Mouse (Mus musculus) embryonic facial prominence, embryonic 12.5 days (tissue): ENCODE data around the gene Suox. TPM values are rescaled to one million over a fixed set of nuclear protein-coding genes. Genes with fewer than 3 reads are reported as not detected.

ENCODE experiments used
- ATAC-seq: fragments of 200-750 bp; cut with Nextera tagmentation; 2 replicates; pipeline ENCODE4 v1.8.0; 2017; ENCODE audit not compliant: insufficient number of reproducible peaks, insufficient read depth, low FRiP score, low TSS enrichment
- H3K27ac ChIP-seq: fragments of 300-500 bp; sonication (generic); 2 replicates; pipeline ENCODE4 v1.5.1; 2016; ENCODE audit warnings: mild to moderate bottlenecking
- H3K27me3 ChIP-seq: fragments of 300-500 bp; sonication (generic); 2 replicates; pipeline ENCODE4 v1.6.1; 2016; ENCODE audit warnings: mild to moderate bottlenecking, moderate library complexity
- H3K36me3 ChIP-seq: fragments of 300-500 bp; sonication (generic); 2 replicates; pipeline ENCODE4 v1.6.1; 2016; ENCODE audit warnings: mild to moderate bottlenecking
- H3K4me1 ChIP-seq: fragments of 300-500 bp; sonication (generic); 2 replicates; pipeline ENCODE4 v1.6.1; 2016
- H3K4me2 ChIP-seq: fragments of 300-500 bp; sonication (generic); replicated peaks from 2 replicates; pipeline ENCODE4 v1.6.1; 2016; ENCODE audit warnings: mild to moderate bottlenecking, moderate library complexity
- H3K4me3 ChIP-seq: fragments of 300-500 bp; sonication (generic); 2 replicates; pipeline ENCODE4 v1.5.1; 2016; ENCODE audit warnings: mild to moderate bottlenecking
- H3K9ac ChIP-seq: fragments of 300-500 bp; sonication (generic); 2 replicates; pipeline ENCODE4 v1.6.1; 2016; ENCODE audit warnings: mild to moderate bottlenecking, moderate library complexity
- H3K9me3 ChIP-seq: fragments of 300-500 bp; sonication (generic); 2 replicates; pipeline ENCODE4 v1.6.1; 2016; ENCODE audit warnings: mild to moderate bottlenecking, moderate library complexity
- WGBS: fragments of 180-500 bp; shearing (Covaris S2); methylation state at CpG from one replicate; pipeline ENCODE4 v1.1.7; 2016; 5-methylcytosine and 5-hydroxymethylcytosine counted together
- polyA plus RNA-seq: library from polyadenylated mRNA; unstranded; fragments of >200 nt; fragmentation: Nextera tagmentation; extraction: Ambion mirVana; gene quantifications from 2 replicates; pipeline ENCODE4 v1.2.1, GENCODE M21; 2016

Suox gene
- polyA plus RNA-seq, 1 experiment from 2014 or later, result 18.5 TPM

DNA sequence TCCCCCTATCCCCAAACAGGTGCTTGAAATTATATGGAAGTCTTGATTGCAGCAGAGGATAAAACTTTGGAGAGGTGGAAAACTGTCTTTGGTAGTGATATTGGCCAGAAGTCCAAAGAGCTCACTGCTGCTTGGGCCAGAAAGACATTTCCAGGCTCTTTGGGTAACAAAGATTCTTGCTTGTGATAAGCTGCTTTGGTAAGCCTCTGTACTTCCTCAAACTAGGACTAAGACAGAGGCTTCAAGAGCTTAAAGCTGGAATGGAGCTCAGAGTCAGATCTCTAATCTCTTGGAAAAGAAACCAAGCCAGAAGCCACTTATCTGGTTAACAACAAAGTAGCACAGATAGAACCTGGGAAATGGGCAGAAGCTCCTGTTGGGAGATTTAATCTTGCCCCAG, 11.4 kb downstream of the Suox start:
- Histone ChIP-seq H3K9ac (no peak overlapping the region), H3K4me2 (no peak overlapping the region), H3K27ac (no peak overlapping the region), H3K4me1 (no peaks in the 10 kb centered on the region), H3K4me3 (no peak overlapping the region), H3K36me3 (no peaks in the 10 kb centered on the region), H3K27me3 (no peaks in the 10 kb centered on the region), H3K9me3 (no peaks in the 10 kb centered on the region)
- ATAC-seq, result no peak

DNA sequence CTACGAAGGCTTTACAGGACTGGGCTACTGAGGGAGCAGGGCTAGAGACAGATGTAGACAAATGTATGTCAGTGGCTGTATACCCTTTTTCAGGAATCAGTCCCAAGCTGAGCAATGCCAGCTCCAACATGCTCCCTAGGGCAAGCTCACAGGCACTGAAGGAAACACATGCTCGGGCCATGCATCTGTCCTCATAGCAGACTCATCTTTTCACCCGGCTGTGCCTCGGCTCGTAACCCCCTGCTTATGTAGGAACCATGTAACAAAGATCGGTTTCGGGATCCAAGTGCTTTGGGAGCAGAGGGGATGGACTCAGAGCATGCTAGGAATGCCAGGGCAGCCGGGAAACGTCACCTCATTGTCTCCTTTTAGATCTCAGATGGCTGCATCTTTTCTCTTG, 14.4 kb downstream of the Suox start:
- Histone ChIP-seq H3K27ac (no peak overlapping the region), H3K9ac (no peak overlapping the region), H3K4me2 (no peak overlapping the region), H3K4me1 (no peaks in the 10 kb centered on the region), H3K27me3 (no peaks in the 10 kb centered on the region), H3K9me3 (no peaks in the 10 kb centered on the region), H3K4me3 (no peak overlapping the region), H3K36me3 (no peaks in the 10 kb centered on the region)
- 48% methylated on average over 9 of the region's 9 CpGs for WGBS
- ATAC-seq, result no peak

DNA sequence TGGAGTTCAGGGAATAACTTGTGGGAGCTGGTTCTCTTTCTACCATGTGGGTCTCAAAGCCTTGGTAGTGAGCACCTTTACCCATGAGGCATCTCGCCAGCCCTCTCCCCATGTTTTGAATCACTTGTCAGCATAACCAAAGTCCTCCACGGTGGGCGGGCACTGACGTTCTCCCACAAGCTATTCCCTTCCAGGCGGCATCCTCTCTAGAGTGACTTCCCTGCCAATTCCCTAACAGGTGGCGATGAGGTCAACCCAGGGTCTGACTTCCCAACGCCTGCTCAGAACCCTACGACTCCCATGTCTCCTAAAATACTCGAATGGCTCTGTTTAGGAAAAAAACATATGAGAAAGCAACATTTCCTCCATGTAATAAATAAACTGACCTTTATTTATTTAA, 16.0 kb downstream of the Suox start:
- H3K9ac ChIP-seq, result no peak overlapping the region
- no peaks in the 10 kb centered on the region for H3K27me3 ChIP-seq
- 56% methylated on average over 9 of the region's 9 CpGs for WGBS
- no peak overlapping the region for H3K4me3 ChIP-seq
- no peak overlapping the region for H3K4me2 ChIP-seq
- H3K9me3 ChIP-seq, result no peaks in the 10 kb centered on the region
- H3K4me1 ChIP-seq, result no peaks in the 10 kb centered on the region
- no peak for ATAC-seq
- H3K27ac ChIP-seq, result no peak overlapping the region
- H3K36me3 ChIP-seq, result no peaks in the 10 kb centered on the region

- ATAC-seq, result no peak
- Histone ChIP-seq H3K4me2 (no peak overlapping the region), H3K4me1 (no peaks in the 10 kb centered on the region), H3K27me3 (no peaks in the 10 kb centered on the region), H3K9ac (no peak overlapping the region), H3K9me3 (no peaks in the 10 kb centered on the region), H3K27ac (no peak overlapping the region), H3K36me3 (no peaks in the 10 kb centered on the region), H3K4me3 (no peak overlapping the region)
- 88% methylated on average over 1 of the region's 1 CpGs for WGBS
Measured at GRCm38 (mm10) chr10:128656731-128657130, 17.1 kb downstream of the Suox start.

- H3K4me3 ChIP-seq, result no peak overlapping the region
- no peaks in the 10 kb centered on the region for H3K27me3 ChIP-seq
- no peak overlapping the region for H3K9ac ChIP-seq
- no peak overlapping the region for H3K4me2 ChIP-seq
- no peak overlapping the region for H3K27ac ChIP-seq
- no peaks in the 10 kb centered on the region for H3K4me1 ChIP-seq
- WGBS, result 83% methylated on average over 3 of the region's 3 CpGs
- ATAC-seq, result no peak
- no peaks in the 10 kb centered on the region for H3K36me3 ChIP-seq
- H3K9me3 ChIP-seq, result no peaks in the 10 kb centered on the region
Measured at GRCm38 (mm10) chr10:128655254-128655653, 18.6 kb downstream of the Suox start.

GRCm38 (mm10) chr10:128653866-128654265, 20.0 kb downstream of the Suox start:
- no peak overlapping the region for H3K9ac ChIP-seq

DNA sequence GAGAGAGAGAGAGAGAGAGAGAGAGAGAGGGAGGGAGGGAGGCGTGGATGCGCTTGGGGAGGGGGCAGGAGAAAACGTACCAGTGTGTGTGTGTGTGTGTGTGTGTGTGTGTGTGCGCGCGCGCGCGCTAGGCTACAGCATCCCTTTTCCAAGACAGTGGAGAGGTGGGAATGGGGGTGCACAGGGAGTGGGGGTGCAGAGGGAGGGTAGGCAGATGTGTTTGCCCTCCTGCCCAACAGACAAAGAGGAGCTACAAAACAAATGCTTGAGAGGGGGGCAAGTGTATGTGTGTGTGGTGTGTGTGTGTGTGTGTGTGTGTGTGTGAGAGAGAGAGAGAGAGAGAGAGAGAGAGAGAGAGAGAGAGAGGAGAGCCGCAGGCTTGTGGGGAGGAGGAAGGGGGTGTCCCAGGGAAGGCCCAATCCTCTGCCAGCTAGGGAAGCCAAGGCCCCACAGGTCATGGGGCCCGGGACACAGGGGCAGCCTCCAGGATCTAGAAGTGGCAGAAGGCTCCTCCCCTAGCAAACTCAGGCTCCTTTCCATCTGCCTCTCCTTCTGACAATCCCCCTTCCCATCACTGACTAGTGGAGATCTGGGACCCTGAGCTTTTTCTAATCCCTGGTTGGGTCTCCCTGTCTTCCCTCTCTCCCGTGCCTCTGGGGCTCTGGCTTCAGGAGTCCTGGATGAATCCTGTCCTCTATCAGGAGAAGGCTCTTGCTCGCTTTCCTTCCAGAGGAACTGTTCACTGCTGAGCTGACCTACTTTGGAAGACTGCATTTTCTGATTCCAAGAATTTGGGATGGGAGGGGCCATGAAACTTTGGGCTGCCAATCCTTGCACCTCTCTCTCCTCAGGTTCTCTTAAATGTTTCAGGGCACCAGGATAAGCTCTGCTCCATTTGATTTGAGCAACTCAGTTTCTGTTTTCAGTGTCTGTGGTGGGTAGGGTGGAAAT, 27.5 kb downstream of the Suox start:
- peak overlapping the region; percentile 58 for H3K4me2 ChIP-seq
- H3K9me3 ChIP-seq, result no peaks in the 10 kb centered on the region
- WGBS, result 5% methylated on average over 10 of the region's 13 CpGs
- H3K9ac ChIP-seq, result peak overlapping the region; percentile 47
- peak overlapping the region; percentile 62 for H3K27ac ChIP-seq
- H3K36me3 ChIP-seq, result peaks cover under 1% of the 10 kb centered on the region; the same call in 1 of the 2 replicates
- ATAC-seq, result peak; percentile 61; the same call in 1 of the 2 replicates
- peak overlapping the region; percentile 48 for H3K4me3 ChIP-seq
- H3K4me1 ChIP-seq, result peaks cover 19% of the 10 kb centered on the region
- no peaks in the 10 kb centered on the region for H3K27me3 ChIP-seq

More at GRCm38 (mm10) chr10:128653866-128654265, 20.0 kb downstream of the Suox start:
- no peaks in the 10 kb centered on the region for H3K9me3 ChIP-seq
- H3K36me3 ChIP-seq, result no peaks in the 10 kb centered on the region
- no peaks in the 10 kb centered on the region for H3K4me1 ChIP-seq
- 58% methylated on average over 4 of the region's 4 CpGs for WGBS
- no peaks in the 10 kb centered on the region for H3K27me3 ChIP-seq
- H3K4me3 ChIP-seq, result no peak overlapping the region
- ATAC-seq, result no peak
- no peak overlapping the region for H3K4me2 ChIP-seq
- no peak overlapping the region for H3K27ac ChIP-seq

- peak within 1 kb of the TSS; percentile 62 for H3K27ac ChIP-seq
- H3K9ac ChIP-seq, result peak within 1 kb of the TSS; percentile 47
- ATAC-seq, result peak; percentile 75
- WGBS, result 2% methylated on average over 36 of the region's 36 CpGs
- peak within 1 kb of the TSS; percentile 48 for H3K4me3 ChIP-seq
- H3K4me2 ChIP-seq, result peak within 1 kb of the TSS; percentile 58
- H3K9me3 ChIP-seq, result no peaks in the 10 kb centered on the region
- no peaks in the 10 kb centered on the region for H3K27me3 ChIP-seq
- H3K36me3 ChIP-seq, result peaks cover 10% of the 10 kb centered on the region
- H3K4me1 ChIP-seq, result peaks cover 19% of the 10 kb centered on the region
Measured at GRCm38 (mm10) chr10:128645111-128646011, 28.5 kb downstream of the Suox start, which contains the start of gene Ikzf4. Gene Ikzf4, minus strand, starts transcription at chr10:128645991.

DNA sequence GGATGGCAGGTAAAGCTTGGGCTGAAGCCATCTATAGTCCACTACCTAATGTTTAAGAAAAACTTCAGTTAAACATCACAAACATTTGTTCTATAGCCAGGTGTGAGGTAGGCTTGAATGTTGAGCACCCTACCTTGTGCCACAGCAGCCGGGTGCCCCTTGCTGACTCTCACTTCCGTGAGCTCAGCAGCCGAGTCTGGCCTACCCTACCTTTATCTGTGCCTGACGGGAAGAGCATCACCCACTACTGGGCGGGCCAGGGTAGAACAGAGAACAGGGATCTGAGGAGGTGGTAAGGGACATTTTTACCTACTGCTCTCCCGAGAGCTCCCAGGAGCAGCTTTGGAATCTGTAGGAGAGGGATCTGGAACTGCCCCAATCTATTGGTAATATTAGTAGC, 31.1 kb downstream of the Suox start:
- H3K27me3 ChIP-seq, result no peaks in the 10 kb centered on the region
- H3K4me1 ChIP-seq, result peaks cover 19% of the 10 kb centered on the region
- H3K4me2 ChIP-seq, result no peak overlapping the region
- no peak for ATAC-seq
- H3K4me3 ChIP-seq, result no peak overlapping the region
- no peak overlapping the region for H3K9ac ChIP-seq
- 81% methylated on average over 6 of the region's 6 CpGs for WGBS
- no peak overlapping the region for H3K27ac ChIP-seq
- no peaks in the 10 kb centered on the region for H3K9me3 ChIP-seq
- H3K36me3 ChIP-seq, result peaks cover 25% of the 10 kb centered on the region

DNA sequence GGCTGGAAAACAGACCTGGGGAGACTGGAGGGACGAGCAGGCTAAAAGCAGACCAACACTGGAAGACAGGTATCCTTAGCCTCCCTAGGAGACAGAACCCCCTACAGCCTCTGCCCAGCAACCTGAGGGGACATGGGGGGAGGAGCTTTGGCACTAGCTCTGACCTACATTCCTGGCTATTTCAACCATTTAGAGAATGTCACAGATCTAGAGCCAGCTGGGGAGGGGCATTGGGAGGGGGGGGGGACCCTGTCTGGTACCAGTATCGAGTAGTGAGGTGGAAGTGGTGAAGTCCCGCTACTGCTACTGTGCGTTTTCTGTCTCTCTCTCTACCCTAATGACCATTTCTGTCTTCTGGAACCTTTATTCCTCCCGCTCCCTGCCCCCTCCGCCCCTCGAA, 32.0 kb downstream of the Suox start:
- Histone ChIP-seq H3K27ac (no peak overlapping the region), H3K9ac (no peak overlapping the region), H3K4me3 (no peak overlapping the region), H3K36me3 (peaks cover 25% of the 10 kb centered on the region), H3K27me3 (no peaks in the 10 kb centered on the region), H3K9me3 (no peaks in the 10 kb centered on the region), H3K4me2 (no peak overlapping the region), H3K4me1 (peaks cover 14% of the 10 kb centered on the region)
- 75% methylated on average over 7 of the region's 7 CpGs for WGBS
- no peak for ATAC-seq

GRCm38 (mm10) chr10:128640891-128641290, 33.0 kb downstream of the Suox start:
- WGBS, result 90% methylated on average over 15 of the region's 15 CpGs
- Histone ChIP-seq H3K27ac (no peak overlapping the region), H3K9ac (no peak overlapping the region), H3K9me3 (no peaks in the 10 kb centered on the region), H3K27me3 (no peaks in the 10 kb centered on the region), H3K4me2 (no peak overlapping the region), H3K36me3 (peaks cover 33% of the 10 kb centered on the region), H3K4me1 (peaks cover 7% of the 10 kb centered on the region), H3K4me3 (no peak overlapping the region)
- no peak for ATAC-seq
